Mouse (Mus musculus): Measurements from ENCODE around the gene Pde4dip. TPM values are rescaled to one million over a fixed set of nuclear protein-coding genes. Genes with fewer than 3 reads are reported as not detected.

Pde4dip gene
- total RNA-seq, 2 experiments from 2014 or later = 4.8 to 6.7 TPM

- ATAC-seq (replicated peaks; ENCODE audit: poor library complexity) = peak; percentile 38
Observed at GRCm38 (mm10) chr3:97658426-97659193, 229.9 kb downstream of the Pde4dip start.

DNA sequence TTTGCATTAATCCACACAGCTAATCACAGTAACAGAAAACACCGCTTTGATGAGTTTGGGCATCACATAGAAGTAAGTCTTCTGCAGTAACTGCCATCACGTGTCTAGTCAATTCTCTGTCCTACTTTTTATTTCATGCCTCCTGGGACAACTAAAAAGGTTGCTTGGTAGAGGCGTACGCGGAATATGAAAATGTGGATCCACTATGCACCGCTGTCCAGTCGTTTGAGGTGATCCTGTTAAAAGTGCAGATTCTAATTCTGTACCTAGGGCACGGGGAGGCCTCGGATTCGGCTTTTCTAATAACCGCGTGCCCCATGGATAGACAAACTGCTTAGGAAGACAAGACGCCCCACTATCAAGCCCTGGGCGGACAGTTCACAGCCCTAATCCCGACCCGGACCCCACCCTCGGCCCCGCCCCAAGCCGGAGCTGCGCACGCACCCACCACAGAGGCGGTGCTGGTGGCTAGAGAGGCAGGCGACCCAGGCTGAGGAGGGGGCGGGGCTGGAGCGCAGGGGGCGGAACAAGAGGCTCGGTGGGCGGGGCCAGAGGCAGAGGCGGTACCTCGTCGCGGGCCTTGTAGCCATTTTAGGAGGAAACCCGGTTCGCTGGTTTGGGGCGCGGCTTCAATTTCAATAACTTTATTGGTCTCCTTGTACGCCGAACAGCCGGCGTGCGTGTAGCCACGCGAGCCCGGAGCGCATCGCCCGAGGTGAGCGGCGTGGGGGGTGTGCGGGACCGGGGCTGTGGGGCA, 230.7 kb downstream of the Pde4dip start, which contains the start of gene Prkab2:
Gene Prkab2, plus strand, starts transcription at position 539 of the 757 bp plus-strand sequence.
- peak; percentile 94 for ATAC-seq (replicated peaks; ENCODE audit: poor library complexity)

GRCm38 (mm10) chr3:97654901-97655300, 233.6 kb downstream of the Pde4dip start:
- ATAC-seq (replicated peaks; ENCODE audit: poor library complexity) = peak; percentile 30; the same call in 1 of the 2 replicates

DNA sequence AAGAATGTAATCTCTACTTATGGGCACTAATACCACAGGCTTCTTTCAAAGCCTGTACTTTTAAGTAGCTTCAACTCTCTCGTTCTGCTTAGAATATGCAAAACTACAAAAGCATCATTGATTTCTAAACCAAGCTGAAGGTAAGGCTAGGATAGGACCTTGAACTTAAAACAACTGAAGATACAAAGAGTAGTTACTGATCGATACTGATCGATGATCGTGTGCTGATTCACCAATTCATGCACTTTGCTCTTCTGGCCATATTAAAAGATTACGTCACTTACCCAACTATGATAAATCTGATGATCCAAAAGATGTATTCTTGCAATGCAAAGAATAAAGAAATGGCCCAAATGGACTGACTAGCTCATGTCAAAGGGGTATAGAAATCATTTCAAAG, 234.7 kb downstream of the Pde4dip start:
- no peak for ATAC-seq (replicated peaks; ENCODE audit: poor library complexity)

GRCm38 (mm10) chr3:97651604-97652003, 236.9 kb downstream of the Pde4dip start:
- ATAC-seq (replicated peaks; ENCODE audit: poor library complexity) = no peak

- no peak for ATAC-seq (replicated peaks; ENCODE audit: poor library complexity)
Observed at GRCm38 (mm10) chr3:97649469-97649868, 239.0 kb downstream of the Pde4dip start.

DNA sequence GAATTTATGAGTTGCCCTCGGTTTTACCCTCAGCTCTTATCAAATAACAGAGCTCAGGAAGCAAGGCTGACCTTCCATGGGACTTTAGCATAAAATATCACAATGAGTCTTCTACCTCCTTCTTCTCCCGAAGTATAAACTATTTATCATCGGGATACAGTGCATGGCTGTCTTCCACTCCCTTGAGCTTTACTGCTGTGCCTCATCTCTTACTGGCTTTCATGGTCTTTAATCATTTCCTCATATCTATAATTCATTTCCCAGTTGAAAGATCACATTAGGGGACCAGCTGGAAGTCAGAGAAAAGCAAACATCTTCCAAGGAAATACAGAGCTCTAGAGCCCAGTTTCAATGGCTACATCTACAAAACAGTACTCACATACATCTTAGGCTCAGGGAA, 239.5 kb downstream of the Pde4dip start:
- ATAC-seq (replicated peaks; ENCODE audit: poor library complexity) = no peak

DNA sequence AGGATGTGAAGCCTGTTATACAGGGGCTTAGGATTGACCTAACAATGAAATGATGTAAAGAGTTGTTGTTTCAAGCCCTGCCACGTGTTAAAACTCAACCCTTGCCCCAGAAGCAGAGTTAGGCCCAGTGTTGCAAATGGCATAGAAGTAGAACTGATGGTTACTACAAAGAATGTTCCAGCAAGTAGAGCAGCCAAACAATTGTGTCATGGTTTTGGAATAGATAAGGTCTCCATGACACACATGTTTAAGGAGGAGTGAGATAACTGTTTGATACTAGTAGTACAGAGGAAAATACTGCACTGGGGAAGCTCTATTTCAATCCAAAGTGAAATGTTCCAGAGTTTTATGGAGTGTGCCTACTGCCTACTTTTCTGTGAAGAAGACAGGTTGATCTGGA, 240.0 kb downstream of the Pde4dip start:
- ATAC-seq (replicated peaks; ENCODE audit: poor library complexity) = no peak

- ATAC-seq (replicated peaks; ENCODE audit: poor library complexity) = no peak
Observed at GRCm38 (mm10) chr3:97642001-97642400, 246.5 kb downstream of the Pde4dip start.

GRCm38 (mm10) chr3:97641396-97641795, 247.1 kb downstream of the Pde4dip start:
- no peak for ATAC-seq (replicated peaks; ENCODE audit: poor library complexity)

Other genes starting within 250 kb of the Pde4dip start
- 3.4 and 4.0 TPM in 2 replicates for gene Prkab2, start 230.5 kb downstream of the Pde4dip start, total RNA-seq (2015)
- 2.7 and 4.0 TPM in 2 replicates for gene Prkab2, start 230.5 kb downstream of the Pde4dip start, total RNA-seq (2017)
- gene Gm17651, start 214.0 kb downstream of the Pde4dip start, total RNA-seq (2015) = not detected in 2 replicates
- gene Gm17651, start 214.0 kb downstream of the Pde4dip start, total RNA-seq (2017) = not detected in 2 replicates
- gene Sec22b, start 12.5 kb upstream of the Pde4dip start, total RNA-seq (2015) = 108 and 136 TPM in 2 replicates
- gene Sec22b, start 12.5 kb upstream of the Pde4dip start, total RNA-seq (2017) = 71.6 and 83.0 TPM in 2 replicates
- gene Notch2, start 124.8 kb upstream of the Pde4dip start, total RNA-seq (2015) = 23.5 and 23.6 TPM in 2 replicates
- 20.9 and 21.8 TPM in 2 replicates for gene Notch2, start 124.8 kb upstream of the Pde4dip start, total RNA-seq (2017)